Mouse (Mus musculus): ENCODE data around the gene Rbm38. TPM values are rescaled to one million over a fixed set of nuclear protein-coding genes. Genes with fewer than 3 reads are reported as not detected.

Rbm38 gene
- total and polyA plus RNA-seq, 2 experiments from 2014 or later = 7.3 to 8.4 TPM

- peak overlapping the region; percentile 29; the same call in 1 of the 2 replicates for H3K4me3 ChIP-seq (ENCODE audit: low read depth, low read length)
- WGBS = 14% methylated on average over 9 of the region's 9 CpGs
- peaks cover 18% of the 10 kb centered on the region for H3K36me3 ChIP-seq (ENCODE audit: insufficient read depth, low read length)
Measured at GRCm38 (mm10) chr2:173019322-173019721, 976 bp upstream of the Rbm38 start.

GRCm38 (mm10) chr2:173019790-173020189 lies 508 bp upstream of the Rbm38 start:
- DNase-seq (ENCODE audit: low spot score) (peak; percentile 73), ATAC-seq (ENCODE audit: low FRiP score) (no peak)
- peak overlapping the region; percentile 29 for H3K4me3 ChIP-seq (ENCODE audit: low read depth, low read length)
- no peak overlapping the region for H3K9ac ChIP-seq (replicated peaks; ENCODE audit: low read length, poor library complexity, severe bottlenecking)
- peaks cover 13% of the 10 kb centered on the region for H3K36me3 ChIP-seq (ENCODE audit: insufficient read depth, low read length)
- H3K4me1 ChIP-seq (ENCODE audit: insufficient read depth, low read length) = peaks cover 14% of the 10 kb centered on the region; the same call in 1 of the 2 replicates
- H3K27ac ChIP-seq (ENCODE audit: low read depth, low read length) = no peak overlapping the region
- TF ChIP-seq CTCF (IDR thresholded peaks at IDR 0.05) = no peak
- H3K4me2 ChIP-seq (ENCODE audit: low read depth, low read length, poor library complexity, severe bottlenecking) = peak overlapping the region; percentile 51
- WGBS = under 1% methylated on average over 29 of the region's 29 CpGs
- H3K9me3 ChIP-seq (ENCODE audit: low read length) = no peaks in the 10 kb centered on the region
- H3K27me3 ChIP-seq (ENCODE audit: insufficient read depth, low read length) = peaks cover 23% of the 10 kb centered on the region

More at GRCm38 (mm10) chr2:173019322-173019721, 976 bp upstream of the Rbm38 start:
- no peak for TF ChIP-seq CTCF (IDR thresholded peaks at IDR 0.05)
- H3K9ac ChIP-seq (replicated peaks; ENCODE audit: low read length, poor library complexity, severe bottlenecking) = no peak overlapping the region
- H3K9me3 ChIP-seq (ENCODE audit: low read length) = no peaks in the 10 kb centered on the region
- DNase-seq (ENCODE audit: low spot score) (no peak), ATAC-seq (ENCODE audit: low FRiP score) (no peak)
- H3K27me3 ChIP-seq (ENCODE audit: insufficient read depth, low read length) = peaks cover 23% of the 10 kb centered on the region
- H3K4me1 ChIP-seq (ENCODE audit: insufficient read depth, low read length) = peaks cover 14% of the 10 kb centered on the region; the same call in 1 of the 2 replicates
- peak overlapping the region; percentile 51 for H3K4me2 ChIP-seq (ENCODE audit: low read depth, low read length, poor library complexity, severe bottlenecking)
- no peak overlapping the region for H3K27ac ChIP-seq (ENCODE audit: low read depth, low read length)

DNA sequence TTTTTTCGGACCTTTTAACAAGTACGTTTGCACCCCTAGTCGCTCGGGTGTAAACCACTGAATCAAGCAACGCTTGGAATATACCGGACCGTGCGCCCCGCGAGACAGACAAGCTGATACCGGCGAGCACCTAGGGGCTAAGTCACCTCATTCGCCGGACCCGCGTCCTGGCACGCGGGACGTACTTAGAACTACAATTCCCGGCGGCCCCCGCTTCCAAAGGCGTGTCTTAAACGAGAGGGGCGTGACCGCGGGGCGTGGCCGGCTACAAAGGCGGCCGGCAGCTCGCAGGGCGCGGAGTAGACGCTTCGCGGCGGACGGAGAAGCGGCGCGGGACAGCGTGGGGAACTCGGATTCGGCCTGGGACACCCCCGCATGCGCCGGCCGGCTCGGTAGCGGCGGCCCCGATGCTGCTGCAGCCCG lies 1.3 kb downstream of the Rbm38 start:
- peaks cover 23% of the 10 kb centered on the region for H3K27me3 ChIP-seq (ENCODE audit: insufficient read depth, low read length)
- DNase-seq (ENCODE audit: low spot score) (peak; percentile 93), ATAC-seq (ENCODE audit: low FRiP score) (peak; percentile 79)
- H3K36me3 ChIP-seq (ENCODE audit: insufficient read depth, low read length) = no peaks in the 10 kb centered on the region
- WGBS = under 1% methylated on average over 54 of the region's 54 CpGs
- TF ChIP-seq CTCF (IDR thresholded peaks at IDR 0.05) = no peak
- H3K9ac ChIP-seq (replicated peaks; ENCODE audit: low read length, poor library complexity, severe bottlenecking) = peak overlapping the region; percentile 57
- H3K4me1 ChIP-seq (ENCODE audit: insufficient read depth, low read length) = peaks cover 14% of the 10 kb centered on the region; the same call in 1 of the 2 replicates
- no peak overlapping the region for H3K27ac ChIP-seq (ENCODE audit: low read depth, low read length)
- H3K9me3 ChIP-seq (ENCODE audit: low read length) = no peaks in the 10 kb centered on the region
- peak overlapping the region; percentile 88 for H3K4me2 ChIP-seq (ENCODE audit: low read depth, low read length, poor library complexity, severe bottlenecking)
- peak overlapping the region; percentile 78 for H3K4me3 ChIP-seq (ENCODE audit: low read depth, low read length)

GRCm38 (mm10) chr2:173022056-173022681 lies 1.9 kb downstream of the Rbm38 start:
- peak; percentile 26 for DNase-seq (ENCODE audit: low spot score)
- peak; percentile 45 for ATAC-seq (ENCODE audit: low FRiP score)
- Histone ChIP-seq H3K4me2 (ENCODE audit: low read depth, low read length, poor library complexity, severe bottlenecking) (peak overlapping the region; percentile 88), H3K27me3 (ENCODE audit: insufficient read depth, low read length) (peaks cover 23% of the 10 kb centered on the region), H3K4me3 (ENCODE audit: low read depth, low read length) (peak overlapping the region; percentile 78), H3K27ac (ENCODE audit: low read depth, low read length) (no peak overlapping the region), H3K4me1 (ENCODE audit: insufficient read depth, low read length) (peaks cover 14% of the 10 kb centered on the region; the same call in 1 of the 2 replicates), H3K9me3 (ENCODE audit: low read length) (no peaks in the 10 kb centered on the region), H3K36me3 (ENCODE audit: insufficient read depth, low read length) (no peaks in the 10 kb centered on the region), H3K9ac (replicated peaks; ENCODE audit: low read length, poor library complexity, severe bottlenecking) (peak overlapping the region; percentile 57)
- WGBS = under 1% methylated on average over 45 of the region's 51 CpGs
- TF ChIP-seq CTCF (IDR thresholded peaks at IDR 0.05) = no peak

GRCm38 (mm10) chr2:173022813-173023212 lies 2.5 kb downstream of the Rbm38 start:
- 18% methylated on average over 10 of the region's 10 CpGs for WGBS
- H3K9ac ChIP-seq (replicated peaks; ENCODE audit: low read length, poor library complexity, severe bottlenecking) = peak overlapping the region; percentile 57
- H3K27me3 ChIP-seq (ENCODE audit: insufficient read depth, low read length) = peaks cover 23% of the 10 kb centered on the region
- no peak overlapping the region for H3K27ac ChIP-seq (ENCODE audit: low read depth, low read length)
- peak overlapping the region; percentile 78 for H3K4me3 ChIP-seq (ENCODE audit: low read depth, low read length)
- H3K36me3 ChIP-seq (ENCODE audit: insufficient read depth, low read length) = no peaks in the 10 kb centered on the region
- no peak for TF ChIP-seq CTCF (IDR thresholded peaks at IDR 0.05)
- no peaks in the 10 kb centered on the region for H3K9me3 ChIP-seq (ENCODE audit: low read length)
- ATAC-seq (ENCODE audit: low FRiP score) (no peak), DNase-seq (ENCODE audit: low spot score) (no peak)
- peaks cover 14% of the 10 kb centered on the region; the same call in 1 of the 2 replicates for H3K4me1 ChIP-seq (ENCODE audit: insufficient read depth, low read length)
- H3K4me2 ChIP-seq (ENCODE audit: low read depth, low read length, poor library complexity, severe bottlenecking) = peak overlapping the region; percentile 88

DNA sequence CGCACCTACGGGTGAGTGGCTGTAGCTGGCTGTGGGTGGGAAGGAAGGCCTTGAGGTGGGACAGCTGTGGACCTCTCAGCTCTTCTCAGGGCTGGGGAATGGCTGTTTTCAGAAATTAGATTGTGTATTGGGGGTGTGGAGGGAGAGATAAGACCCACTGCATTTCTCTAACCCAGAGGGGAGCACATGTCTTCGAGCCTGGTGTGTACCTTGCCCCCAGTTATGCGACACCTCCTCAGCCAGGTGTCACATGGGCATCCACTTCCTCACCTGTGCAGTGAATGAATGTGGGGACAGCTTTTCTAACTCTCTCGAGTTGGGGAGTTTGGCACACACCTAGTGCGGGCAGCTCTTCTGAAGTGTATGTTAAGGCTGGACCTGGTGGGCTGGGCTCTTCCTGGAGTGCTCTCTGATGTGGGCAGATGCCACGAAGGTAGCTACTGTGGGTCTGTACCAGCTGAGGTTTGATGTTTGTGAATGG lies 3.1 kb downstream of the Rbm38 start:
- H3K4me1 ChIP-seq (ENCODE audit: insufficient read depth, low read length) = peaks cover 14% of the 10 kb centered on the region; the same call in 1 of the 2 replicates
- H3K9me3 ChIP-seq (ENCODE audit: low read length) = no peaks in the 10 kb centered on the region
- WGBS = 86% methylated on average over 7 of the region's 7 CpGs
- peaks cover 23% of the 10 kb centered on the region for H3K27me3 ChIP-seq (ENCODE audit: insufficient read depth, low read length)
- H3K9ac ChIP-seq (replicated peaks; ENCODE audit: low read length, poor library complexity, severe bottlenecking) = no peak overlapping the region
- TF ChIP-seq CTCF (IDR thresholded peaks at IDR 0.05) = no peak
- peak overlapping the region; percentile 88 for H3K4me2 ChIP-seq (ENCODE audit: low read depth, low read length, poor library complexity, severe bottlenecking)
- no peak for ATAC-seq (ENCODE audit: low FRiP score)
- H3K36me3 ChIP-seq (ENCODE audit: insufficient read depth, low read length) = no peaks in the 10 kb centered on the region
- DNase-seq (ENCODE audit: low spot score) = no peak
- peak overlapping the region; percentile 78; the same call in 1 of the 2 replicates for H3K4me3 ChIP-seq (ENCODE audit: low read depth, low read length)
- no peak overlapping the region for H3K27ac ChIP-seq (ENCODE audit: low read depth, low read length)
